Mouse (Mus musculus) cerebral cortex, adult 2 months (tissue): ENCODE measurements around the gene Neurl1a.

Experiments
- WGBS: fragments of 180-500 bp; shearing (Covaris S2); methylation state at CpG from one replicate; pipeline ENCODE4 v1.1.7; 2018; 5-methylcytosine and 5-hydroxymethylcytosine counted together

The Neurl1a gene

DNA sequence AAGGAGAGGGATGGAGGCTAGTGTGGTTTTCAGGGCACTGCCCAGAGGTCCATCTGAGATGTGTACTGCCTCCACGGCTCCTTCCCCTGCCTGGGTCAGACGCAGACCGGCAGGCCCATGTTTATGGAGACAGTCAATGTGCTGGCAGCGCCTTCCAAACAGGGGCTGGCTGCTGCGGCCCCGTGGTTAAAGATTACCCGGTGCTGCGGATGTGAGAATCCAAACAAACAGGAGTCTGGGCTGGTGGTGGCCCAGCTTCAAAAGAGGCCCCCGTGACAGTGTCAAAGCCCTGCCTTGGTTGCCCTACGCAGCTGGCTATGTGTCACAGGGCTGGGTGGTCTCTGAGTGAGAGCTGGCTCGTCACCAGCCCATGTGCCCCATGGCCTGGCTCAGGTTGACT lies 69.2 kb downstream of the Neurl1a start:
- 71% methylated on average over 11 of the region's 11 CpGs for WGBS

DNA sequence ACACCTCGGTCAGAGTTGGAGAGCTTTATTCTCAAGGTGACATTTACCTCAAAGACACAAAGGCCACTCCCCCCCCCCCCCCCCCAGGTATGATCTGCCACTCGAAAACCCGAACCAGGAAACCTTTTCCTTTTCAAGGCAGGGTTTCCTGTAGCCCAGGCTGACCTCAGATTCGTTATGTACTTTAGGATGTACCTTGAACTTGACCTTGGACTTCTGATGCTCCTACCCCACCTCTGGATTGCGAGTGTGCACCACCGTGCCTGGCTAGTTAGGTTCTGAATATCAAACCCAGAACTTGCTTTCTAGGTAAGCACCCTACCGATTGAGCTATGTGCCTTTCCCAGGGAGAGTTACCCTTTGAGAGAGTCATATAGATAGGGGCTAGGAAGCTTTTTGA lies 69.7 kb downstream of the Neurl1a start:
- WGBS: 82% methylated on average over 7 of the region's 7 CpGs

DNA sequence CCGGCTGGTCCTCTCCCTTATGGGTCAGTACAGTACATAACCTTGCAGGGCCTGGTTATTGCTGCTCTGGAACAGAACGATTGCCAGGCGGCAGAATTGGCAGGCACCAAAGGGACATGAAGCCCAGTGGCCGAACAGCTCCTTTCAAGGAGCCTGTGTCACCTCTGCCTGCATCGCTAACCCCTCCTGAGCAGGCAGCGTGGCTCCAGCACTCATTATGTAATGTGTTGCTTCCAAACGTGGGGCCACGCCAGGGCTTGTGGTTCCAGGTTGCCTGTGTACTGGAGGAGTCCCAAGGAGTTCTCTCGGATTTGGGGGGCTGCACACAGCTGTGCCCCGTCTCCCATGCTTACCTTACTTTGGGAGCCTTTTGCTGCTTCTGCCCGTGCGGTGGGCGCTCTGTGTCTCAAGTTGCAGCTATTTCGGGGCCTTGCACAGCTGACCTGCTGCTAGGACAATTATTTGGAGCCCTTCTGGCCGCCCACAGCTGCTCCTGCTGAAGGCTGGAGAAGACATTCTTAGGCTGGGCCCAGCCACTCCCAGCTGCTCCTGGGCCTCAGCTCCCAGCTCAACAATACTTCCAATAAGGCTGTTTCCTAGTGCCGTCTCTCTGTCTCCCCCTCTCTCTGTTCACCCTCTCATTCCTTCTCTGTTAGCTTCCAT lies 70.4 kb downstream of the Neurl1a start:
- 73% methylated on average over 16 of the region's 16 CpGs for WGBS

DNA sequence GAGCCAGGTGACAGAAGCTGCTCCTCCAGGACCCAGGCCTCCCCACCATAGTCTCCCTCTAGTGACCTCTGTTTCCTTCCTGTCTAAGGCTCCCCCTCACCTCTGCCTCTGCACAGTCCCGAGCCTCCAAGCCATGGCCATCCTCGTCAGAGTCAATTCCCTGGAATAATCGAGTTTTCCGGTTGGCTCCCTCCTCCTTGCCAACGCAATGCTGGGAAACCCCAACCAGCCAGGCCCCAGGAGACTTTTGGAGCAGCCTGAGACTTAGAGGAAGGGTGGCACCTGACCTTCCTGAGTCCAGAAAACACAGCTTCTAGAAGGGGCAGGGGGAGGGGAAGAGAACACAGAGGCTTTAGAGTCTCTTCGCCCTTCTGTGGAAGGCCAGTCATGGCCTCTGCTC lies 72.3 kb downstream of the Neurl1a start:
- 64% methylated on average over 6 of the region's 6 CpGs for WGBS

DNA sequence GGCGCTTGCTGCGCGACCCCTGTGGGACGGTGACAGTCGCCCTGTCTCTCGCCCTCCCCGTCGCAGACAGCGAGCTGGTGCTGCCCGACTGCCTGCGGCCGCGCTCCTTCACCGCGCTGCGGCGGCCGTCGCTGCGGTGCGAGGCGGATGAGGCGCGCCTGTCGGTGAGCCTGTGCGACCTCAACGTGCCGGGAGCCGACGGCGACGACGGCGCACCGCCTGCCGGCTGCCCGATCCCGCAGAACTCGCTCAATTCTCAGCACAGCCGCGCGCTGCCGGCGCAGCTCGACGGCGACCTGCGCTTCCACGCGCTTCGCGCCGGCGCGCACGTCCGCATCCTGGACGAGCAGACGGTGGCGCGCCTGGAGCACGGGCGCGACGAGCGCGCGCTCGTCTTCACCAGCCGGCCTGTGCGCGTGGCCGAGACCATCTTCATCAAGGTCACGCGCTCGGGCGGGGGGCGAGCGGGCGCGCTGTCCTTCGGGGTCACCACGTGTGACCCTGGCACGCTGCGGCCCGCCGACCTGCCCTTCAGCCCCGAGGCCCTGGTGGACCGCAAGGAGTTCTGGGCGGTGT lies 74.5 kb downstream of the Neurl1a start:
- 10% methylated on average over 90 of the region's 90 CpGs for WGBS

DNA sequence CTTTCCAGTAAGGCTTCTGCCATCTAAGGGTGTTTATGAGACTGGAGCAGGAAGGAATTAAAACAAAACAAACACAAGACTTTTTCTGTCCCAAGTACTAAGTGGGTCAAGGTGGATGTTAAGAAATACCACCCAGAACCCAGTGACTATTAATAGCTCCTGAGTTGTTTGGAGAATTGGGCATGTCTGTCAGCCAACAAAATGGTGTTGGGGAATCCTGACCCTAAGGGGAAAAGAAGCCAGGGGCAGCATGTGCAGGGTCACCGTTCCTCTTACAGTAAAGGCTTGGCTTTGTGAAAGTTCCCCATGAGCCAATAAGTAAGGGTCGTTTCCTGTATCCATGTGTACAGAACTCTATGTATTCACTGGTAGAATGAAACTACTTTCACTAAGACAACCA lies 76.4 kb downstream of the Neurl1a start:
- WGBS: 57% methylated on average over 2 of the region's 2 CpGs

DNA sequence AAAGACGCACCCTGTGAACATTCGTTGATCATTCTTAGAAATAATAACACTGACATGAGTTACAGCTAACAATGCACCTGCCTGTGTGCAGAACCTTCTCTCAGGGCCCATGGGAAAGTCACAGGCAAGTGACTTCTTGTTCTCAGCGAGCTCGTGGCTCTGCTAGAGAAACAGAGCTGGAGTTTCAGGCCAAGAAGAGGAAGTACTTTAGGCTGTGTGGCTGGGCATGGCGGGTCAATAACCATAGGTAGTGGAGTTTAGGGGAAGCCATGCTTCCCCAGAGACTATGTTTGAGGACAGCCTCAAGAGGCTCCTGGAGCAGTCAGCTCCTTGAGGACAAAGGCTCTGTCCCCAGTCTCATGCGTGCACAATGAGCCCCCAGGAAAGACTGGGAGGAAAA lies 77.3 kb downstream of the Neurl1a start:
- 80% methylated on average over 6 of the region's 6 CpGs for WGBS

DNA sequence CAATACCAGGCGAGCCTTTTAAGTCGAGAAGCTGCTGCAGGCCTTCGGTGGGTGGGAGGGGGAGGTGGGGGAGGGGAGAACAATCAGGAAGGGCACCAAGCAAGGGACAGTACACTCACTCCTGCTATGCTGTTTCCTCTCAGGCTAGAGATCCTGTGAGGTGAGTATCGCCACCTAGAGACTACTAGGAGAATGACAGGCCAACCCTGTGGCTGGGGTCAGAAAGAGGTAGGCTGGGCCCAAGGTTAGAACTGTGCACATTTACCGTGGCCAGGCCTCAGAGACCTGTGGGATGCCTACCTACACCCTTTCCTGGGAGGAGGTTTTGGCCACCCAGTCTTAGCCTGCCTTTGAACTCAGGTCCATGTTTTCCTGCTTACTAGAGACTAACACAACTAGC lies 81.0 kb downstream of the Neurl1a start:
- WGBS: 42% methylated on average over 5 of the region's 5 CpGs

DNA sequence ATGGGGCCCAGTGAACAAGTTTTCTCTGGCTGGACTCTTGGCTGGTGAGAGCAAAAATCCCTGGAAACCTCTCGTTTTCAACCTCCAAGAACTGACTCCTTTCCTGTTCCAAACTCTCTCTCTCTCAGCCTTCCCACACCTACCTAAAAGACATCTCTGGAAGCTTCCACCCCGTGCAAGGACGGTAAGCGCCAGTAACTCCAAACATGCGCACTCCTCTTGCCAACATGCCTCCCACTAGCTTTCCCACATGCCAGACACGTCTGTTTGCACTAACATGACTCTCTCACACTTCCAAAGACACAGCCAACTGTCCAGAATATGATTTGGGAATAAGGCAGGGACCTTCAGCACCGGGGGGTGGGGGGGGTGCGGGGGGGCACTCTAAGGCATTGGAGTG lies 82.6 kb downstream of the Neurl1a start:
- 58% methylated on average over 8 of the region's 8 CpGs for WGBS

DNA sequence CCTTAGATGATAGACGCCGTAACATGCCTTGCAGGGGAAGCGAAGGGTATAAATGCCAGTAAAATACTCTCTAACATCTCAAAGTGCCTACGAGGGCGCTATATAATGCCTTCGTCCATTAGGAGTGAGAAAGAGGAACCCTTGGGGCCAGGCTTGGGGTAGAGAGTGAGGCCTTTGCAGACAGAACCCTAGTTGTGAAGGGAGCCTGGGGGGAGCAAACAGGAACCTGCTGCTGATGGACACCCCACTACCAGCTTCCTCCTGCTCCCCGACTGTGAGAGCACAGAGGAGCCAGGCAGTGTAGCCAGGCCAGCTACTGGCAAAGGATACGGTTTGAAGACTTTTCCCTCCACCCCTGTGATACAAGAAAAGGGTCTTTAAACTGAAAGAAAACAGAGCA lies 85.0 kb downstream of the Neurl1a start:
- WGBS: 85% methylated on average over 8 of the region's 8 CpGs

DNA sequence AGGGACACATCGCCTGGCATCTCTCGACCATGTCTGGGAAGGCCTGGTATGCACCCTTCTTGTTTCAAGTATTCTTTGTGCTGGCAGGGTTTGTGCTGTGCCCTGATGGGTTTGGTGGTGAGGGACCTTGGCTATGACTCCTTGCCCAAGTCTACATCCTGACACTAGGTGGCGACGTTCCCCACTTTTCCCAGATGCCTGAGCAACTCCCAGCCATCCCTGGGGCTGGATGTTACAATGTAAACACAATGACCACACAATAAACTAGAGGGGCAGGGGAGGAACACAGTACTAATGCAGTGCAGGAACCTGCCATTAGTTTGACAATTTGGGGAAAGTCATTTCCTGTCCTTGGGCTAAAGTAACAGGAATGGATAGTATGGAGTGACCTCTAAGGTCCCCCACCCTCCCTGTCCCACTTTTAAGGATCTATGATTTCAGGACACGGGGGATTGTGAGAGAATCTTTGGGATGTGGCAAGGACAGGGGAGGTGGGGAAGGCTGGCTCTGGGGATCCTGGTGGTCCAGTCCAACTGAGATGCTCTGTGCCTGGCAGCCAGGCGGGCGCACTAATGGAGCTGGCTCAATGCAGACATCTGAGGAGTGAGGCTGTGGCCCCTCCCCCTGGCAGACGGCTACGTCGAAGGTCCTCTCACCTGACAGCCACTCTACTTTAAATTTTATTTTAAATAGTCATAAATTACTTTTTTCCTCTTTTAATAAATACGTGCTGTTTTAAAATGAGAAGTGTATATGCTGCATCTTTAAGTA lies 85.9 kb downstream of the Neurl1a start:
- 52% methylated on average over 11 of the region's 11 CpGs for WGBS

DNA sequence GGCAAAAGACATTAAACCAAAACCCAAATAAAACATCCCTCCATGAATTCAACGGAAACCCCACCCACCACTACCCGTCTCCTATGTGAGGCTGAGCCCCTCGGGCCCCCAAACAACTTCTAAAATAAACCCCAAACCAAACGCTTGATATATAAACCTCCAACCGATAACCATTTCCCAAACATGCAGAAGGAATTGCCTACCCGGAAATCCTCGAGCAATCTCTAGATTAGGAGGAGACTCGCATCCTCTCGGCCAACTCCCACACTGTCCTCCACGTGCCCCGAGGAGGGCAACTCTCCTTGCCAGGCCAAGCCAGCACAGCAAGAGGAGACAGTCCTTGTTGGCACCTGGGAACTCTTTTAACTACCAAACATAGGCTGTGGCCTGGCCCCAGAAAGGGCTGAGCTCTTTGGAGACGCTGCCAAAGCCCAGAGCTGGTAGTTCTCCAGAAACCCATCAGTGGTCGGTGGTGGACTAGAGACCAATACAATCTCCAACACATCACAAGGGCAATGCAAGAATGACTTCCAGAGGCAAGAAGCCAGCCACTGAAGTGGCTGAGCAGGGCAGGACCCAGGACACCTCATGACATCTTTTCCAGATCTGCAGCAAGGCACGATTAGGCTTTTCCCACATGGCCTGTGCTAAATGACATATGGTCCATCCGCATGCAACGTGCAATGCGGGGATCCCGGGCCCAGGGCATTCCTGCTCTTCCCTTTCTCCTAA lies 87.6 kb downstream of the Neurl1a start:
- 89% methylated on average over 18 of the region's 18 CpGs for WGBS

DNA sequence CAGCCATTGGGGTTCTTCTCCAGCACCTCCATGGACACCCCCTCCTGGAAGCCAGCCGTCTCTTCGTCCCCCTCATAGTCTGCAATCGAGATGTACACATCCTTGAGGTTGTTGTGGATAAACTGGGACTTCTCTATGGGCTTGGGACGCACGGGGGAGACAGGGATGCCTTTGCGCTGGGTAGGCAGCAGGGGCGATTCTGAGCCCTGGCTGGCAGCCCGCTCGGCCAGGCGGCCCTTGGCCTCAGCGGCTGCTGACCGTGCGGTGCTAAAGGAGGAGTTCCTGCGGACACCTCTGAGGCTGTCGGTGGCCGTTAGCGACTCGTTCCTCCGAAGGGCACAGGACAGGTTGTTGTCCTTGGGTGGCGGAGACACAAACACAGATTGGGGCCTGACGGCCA lies 88.4 kb downstream of the Neurl1a start:
- WGBS: 91% methylated on average over 21 of the region's 21 CpGs

DNA sequence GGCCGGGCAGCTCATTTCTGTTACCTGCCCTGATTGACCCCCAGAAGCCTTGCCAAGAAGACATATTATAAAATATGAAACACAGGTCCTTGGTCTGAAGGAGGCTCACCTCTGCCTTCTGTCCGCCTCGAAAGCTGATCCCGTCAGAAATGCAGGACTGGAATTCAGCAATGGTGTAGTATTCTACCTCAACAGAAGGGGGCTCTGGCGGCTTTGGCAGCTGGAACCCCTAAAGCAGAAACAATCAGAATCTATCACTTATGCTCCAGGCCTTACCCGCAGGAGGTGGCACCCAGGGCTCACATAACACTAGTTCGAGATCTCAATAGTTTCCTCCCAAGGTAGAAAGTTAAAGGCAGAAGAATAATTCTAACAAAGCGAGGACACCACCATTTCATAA lies 91.1 kb downstream of the Neurl1a start:
- 65% methylated on average over 8 of the region's 8 CpGs for WGBS

DNA sequence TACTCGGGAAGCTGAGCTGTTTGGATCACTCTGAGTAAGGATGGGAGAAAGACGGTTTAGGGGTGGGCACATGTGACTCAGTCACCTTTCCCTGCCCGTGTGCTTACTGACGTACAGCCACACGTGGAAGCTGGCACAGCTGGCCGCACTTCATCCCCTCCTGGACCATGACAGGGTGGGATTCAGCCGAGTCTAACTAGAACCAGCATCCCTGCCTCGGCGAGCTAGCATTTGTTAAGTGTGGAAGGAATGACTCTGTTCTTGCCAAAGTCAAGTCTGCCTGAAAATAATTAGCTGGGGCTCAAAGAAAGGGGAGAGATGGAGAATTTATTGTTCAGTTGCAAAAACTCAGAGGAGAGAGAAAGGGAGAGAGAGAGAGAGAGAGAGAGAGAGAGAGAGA lies 91.9 kb downstream of the Neurl1a start:
- WGBS: 85% methylated on average over 9 of the region's 9 CpGs

DNA sequence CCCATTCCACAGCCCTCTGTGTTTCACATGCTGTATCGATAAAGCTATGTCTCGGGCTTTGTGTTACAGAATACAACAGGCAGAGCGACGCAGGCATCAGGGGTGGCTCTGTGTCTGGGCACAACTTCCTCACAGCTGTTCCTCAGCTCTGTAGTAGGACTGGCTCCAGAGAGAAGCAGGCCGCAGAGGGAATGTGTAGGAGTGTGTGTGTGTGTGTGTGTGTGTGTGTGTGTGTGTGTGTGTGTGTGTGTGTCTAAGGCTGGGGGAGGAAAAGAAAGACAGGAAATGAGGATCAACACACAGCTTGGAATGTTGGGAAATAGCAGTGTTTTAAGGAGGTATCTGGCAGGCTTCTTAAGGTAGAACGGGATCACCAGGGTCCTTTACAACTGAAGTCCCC lies 98.1 kb downstream of the Neurl1a start:
- 25% methylated on average over 6 of the region's 6 CpGs for WGBS

DNA sequence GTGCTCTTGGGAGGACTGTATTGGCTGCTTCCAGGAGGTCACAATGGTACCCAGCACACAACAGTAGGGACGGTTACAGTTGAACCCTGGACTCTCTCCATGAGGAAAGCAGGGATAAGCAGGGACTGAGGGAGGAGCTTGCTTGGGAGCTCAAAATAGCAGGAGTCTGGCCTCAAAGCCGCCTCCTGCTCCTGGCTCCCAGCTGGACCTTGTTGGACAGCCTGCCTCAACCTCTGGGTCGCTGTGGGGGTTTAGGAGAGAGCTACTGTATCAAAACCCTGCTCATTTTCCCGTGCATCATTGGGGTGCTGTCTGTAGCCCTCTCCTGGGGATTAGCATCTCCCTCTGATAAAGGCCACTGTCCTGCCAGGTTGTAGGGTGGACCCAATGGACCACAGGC lies 100.8 kb downstream of the Neurl1a start:
- WGBS: 40% methylated on average over 4 of the region's 4 CpGs

DNA sequence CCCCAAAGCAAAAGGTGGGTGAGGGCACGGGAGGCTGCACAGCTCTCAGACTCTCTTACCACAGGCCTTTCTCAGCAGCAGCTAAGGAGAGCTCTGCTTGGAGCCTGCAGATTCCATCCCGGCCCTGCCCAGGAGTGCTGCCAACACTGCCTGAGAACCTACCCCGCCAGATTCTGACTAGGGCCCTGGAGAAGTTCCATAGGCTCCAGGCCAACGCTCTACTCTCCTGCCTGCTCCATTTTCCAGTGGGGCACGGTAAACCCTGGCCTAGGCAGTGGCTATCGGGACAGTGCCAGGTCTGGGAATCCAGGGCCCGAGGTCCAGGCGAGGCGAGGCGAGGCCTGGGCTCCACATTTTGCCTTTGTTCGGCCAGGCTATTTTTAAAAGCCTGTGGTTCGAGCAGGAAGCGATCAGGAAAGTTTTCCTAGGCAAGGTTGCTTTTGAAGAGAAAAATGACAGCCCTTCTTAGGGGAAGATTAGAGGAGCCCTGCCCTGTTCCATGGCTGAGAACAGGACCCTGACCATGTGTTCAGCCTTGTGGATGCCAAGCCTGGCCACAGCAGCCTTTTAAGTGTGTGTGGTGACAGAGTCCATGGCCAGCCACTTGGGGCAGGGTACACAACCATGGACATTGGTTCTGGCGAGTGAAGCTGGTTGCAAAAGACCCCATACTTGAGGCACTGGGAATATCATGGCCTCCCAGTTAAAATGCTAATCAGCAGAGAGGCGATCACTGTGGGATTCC lies 101.3 kb downstream of the Neurl1a start:
- 37% methylated on average over 15 of the region's 15 CpGs for WGBS

DNA sequence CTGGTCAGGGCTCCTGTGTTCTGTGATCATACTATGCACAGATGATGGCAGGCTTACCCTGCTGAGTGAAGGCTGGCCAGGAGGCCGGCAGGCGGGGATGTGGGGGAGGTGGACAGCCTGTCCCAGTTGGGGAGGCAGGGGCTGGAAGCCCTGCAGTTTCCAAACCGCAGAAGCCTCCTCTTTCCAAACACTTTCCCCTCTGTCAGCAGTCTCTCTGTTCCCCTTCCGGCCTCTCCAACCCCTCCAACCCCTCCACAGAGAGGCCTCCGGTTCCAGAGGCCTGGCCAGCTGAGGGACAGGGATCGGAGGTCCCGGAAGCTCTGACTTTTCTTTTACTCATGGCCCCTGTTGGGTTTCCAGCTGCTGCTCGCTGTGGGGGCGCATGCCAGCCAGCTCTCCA lies 102.3 kb downstream of the Neurl1a start:
- WGBS: 64% methylated on average over 9 of the region's 9 CpGs

DNA sequence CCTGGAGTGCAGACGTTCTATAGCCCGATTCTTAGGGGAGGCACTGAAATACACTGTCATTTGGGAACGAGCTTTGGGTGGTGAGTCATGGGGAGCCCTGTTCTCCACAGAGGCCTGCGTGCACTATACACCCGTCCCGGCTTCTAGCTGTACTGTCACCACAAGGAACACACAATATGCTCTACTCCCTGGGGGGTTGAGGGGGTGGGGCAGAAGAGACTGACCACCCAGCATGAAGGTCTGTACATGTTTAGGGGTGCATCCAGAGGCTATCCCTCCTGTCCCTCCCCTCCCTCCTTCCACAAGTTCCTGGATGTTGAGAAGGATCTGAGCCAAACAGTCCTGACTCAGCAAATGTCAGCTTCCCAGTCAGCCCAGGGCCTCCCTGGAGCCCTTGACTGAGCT lies 103.4 kb downstream of the Neurl1a start:
- WGBS: 70% methylated on average over 6 of the region's 6 CpGs

DNA sequence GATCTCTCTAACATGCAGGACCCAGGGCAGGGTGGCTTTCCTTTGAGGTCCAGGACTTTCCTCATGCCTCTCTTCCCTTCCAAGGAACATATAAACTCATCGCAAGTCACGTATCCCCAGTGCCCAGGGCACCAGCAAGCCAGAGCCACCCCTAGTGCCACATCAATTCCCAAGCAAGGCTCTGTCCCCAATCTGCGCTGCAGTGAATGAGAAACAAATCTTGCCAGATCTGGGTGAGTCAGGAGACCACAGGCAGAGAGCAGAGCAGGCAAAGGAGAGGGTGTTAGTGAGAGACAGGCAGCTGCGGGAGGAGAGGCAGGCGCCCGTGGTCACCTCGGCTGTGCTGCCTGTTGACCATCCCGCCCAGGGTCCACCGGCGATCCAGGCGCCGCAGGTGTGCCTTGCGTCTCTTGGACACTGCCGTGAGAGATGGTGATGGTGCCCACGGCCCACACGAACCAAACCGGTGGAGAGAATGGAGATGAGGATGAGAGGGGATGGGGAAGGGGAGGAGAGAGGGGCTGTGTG lies 104.1 kb downstream of the Neurl1a start:
- 83% methylated on average over 17 of the region's 17 CpGs for WGBS

DNA sequence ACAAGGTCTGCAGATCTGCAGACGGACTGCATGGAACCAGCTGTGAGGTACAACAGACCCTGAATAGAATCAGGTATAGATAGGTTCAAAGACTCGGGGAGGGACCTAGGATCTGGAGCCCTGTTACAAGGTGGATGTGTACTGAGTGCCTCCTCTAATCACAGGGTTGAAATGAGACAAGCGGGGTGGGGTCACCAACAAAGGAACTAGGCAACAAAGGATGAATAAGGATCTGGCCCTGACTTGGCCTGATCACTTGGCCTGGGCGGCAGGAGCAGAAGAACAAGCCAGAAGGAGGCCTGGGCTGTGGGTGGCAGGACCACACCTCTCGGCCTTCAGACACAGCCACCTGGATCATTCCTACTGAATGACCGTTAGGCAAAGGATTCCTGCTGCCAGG lies 107.0 kb downstream of the Neurl1a start:
- WGBS: 86% methylated on average over 6 of the region's 6 CpGs
